Mouse (Mus musculus): ENCODE results near the gene Lif. TPM values are rescaled to one million over a fixed set of nuclear protein-coding genes. Genes with fewer than 3 reads are reported as not detected.

Gene Lif
- polyA plus RNA-seq, 1 experiment: 0.11 TPM

DNA sequence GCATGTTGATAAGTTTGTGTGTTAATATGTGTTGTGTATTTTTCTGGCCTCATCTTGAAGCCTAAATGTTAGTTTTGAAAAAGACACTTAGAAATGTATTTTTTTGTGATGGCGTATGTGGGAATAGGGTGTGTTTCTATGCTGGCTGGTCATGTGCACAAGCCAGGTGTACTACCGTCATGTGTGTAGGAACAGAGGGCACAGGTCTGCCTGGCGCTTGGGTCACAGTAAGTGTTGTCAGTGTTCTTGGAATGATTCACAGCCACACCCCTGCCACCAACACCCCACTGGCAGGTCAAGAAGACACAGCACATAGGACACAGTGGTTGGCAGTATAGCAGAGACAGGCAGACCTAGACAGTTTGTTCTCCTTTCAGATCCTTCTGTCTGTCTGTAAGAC is 8.2 kb upstream of the Lif start:
- no peak for DNase-seq (ENCODE audit: low read depth)
- TF ChIP-seq POLR2A (IDR thresholded peaks at IDR 0.05; ENCODE audit: borderline replicate concordance, extremely low read depth, insufficient read depth, insufficient read length, poor library complexity, severe bottlenecking): no peak
- TF ChIP-seq CTCF (IDR thresholded peaks at IDR 0.05; ENCODE audit: borderline replicate concordance, extremely low read depth, insufficient read depth, insufficient read length): no peak

DNA sequence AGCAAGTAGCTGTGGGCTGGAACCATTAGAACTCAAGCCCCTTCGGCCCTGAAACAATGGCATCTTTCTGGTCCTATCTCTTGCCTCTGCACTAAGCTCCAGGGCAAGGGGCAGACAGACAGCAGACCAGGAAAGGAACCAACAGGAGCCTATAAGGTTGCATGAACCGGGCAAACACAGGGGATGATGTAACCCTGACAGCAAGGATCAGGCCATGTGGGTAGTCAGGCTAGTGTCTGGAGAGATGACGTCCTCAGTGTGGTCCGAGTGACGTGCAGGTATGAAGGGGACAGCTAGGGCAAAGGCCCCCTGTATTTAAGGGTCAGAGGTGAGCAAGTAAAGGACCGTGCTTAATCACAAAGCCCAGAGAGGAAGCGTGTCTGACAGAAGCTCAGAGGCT is 7.1 kb upstream of the Lif start:
- no peak for DNase-seq (ENCODE audit: low read depth)
- TF ChIP-seq CTCF (IDR thresholded peaks at IDR 0.05; ENCODE audit: borderline replicate concordance, extremely low read depth, insufficient read depth, insufficient read length) (no peak), POLR2A (IDR thresholded peaks at IDR 0.05; ENCODE audit: borderline replicate concordance, extremely low read depth, insufficient read depth, insufficient read length, poor library complexity, severe bottlenecking) (no peak)

DNA sequence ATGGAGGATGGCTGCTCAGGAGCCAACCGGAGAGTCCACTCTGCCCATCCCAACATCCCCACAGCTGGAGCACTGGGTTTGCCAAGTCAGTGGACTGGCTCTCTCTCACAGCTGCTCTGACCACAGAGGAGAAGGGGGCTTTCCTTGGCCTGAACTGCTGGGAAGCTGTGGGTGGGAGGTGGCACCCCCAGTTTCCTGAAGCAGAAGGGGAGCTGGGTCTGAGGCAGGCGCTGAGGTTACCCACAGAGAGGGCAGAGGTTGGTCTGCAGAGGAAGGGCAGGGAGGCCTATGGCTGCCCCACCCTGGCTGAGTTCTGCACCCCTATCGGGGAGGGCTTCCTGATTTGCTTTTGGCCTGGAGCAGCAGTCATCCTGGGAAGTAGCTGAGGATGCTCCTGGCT is 6.0 kb upstream of the Lif start:
- no peak for TF ChIP-seq CTCF (IDR thresholded peaks at IDR 0.05; ENCODE audit: borderline replicate concordance, extremely low read depth, insufficient read depth, insufficient read length)
- no peak for TF ChIP-seq POLR2A (IDR thresholded peaks at IDR 0.05; ENCODE audit: borderline replicate concordance, extremely low read depth, insufficient read depth, insufficient read length, poor library complexity, severe bottlenecking)
- DNase-seq (ENCODE audit: low read depth): no peak

DNA sequence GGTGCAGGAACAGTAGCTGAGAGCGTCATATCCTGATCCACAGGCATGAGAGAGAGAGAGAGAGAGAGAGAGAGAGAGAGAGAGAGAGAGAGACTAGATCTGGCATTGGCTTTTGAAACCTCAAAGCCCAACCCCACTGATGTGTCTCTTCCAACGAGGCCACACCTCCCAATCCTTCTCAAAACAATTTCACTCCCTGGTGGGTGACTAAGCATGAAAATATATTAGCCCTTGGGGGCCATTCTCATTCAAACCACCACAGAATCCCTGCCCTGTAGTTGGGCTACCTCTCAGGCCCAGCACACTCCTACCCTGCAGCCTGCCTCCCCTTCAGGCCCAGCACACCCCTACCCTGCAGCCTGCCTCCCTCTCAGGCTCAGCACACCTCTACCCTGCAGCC is 4.5 kb upstream of the Lif start:
- TF ChIP-seq POLR2A (IDR thresholded peaks at IDR 0.05; ENCODE audit: borderline replicate concordance, extremely low read depth, insufficient read depth, insufficient read length, poor library complexity, severe bottlenecking): no peak
- no peak for TF ChIP-seq CTCF (IDR thresholded peaks at IDR 0.05; ENCODE audit: borderline replicate concordance, extremely low read depth, insufficient read depth, insufficient read length)
- no peak for DNase-seq (ENCODE audit: low read depth)

DNA sequence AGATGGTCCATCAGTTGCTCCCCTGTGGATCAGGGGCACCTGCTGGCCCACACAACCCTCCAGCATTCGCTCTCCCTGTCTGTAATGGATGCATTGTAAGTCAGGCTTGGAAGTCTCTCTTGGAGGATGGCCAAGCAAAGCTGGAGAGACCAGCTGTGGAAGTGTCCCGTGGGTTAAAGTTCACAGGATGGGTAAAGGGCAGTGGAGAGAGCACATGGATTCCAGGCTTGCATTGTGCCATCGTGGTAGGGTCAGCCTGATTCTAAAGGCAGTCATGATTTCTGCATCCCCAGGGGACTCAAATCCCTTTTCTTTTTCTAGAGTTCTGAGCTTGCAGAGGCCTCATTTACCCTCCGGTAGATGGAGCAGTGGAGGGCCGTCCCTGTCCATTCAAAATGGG is 399 bp downstream of the Lif start:
- DNase-seq (ENCODE audit: low read depth): no peak
- no peak for TF ChIP-seq POLR2A (IDR thresholded peaks at IDR 0.05; ENCODE audit: borderline replicate concordance, extremely low read depth, insufficient read depth, insufficient read length, poor library complexity, severe bottlenecking)

DNA sequence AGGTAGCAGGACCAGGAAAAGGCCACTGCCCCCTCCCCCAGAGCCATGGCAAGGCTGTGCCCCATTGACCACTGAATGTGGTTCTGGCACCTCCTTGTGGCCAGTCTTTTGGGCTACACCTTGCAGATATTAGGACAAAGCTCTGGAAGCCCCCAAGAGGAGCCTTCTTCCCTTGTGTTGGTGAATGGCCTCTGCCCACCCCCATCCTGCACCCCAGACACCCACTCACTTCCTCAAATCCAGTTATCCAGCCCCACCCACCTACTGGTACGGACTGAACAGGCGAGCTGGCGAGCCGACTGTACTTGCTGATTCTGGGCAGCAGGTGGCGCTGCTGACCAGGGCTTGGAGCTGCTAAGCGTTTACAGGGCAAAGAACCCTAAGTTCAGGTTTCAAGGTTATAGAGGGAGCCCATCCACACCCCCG is 1.3 kb downstream of the Lif start:
- TF ChIP-seq POLR2A (IDR thresholded peaks at IDR 0.05; ENCODE audit: borderline replicate concordance, extremely low read depth, insufficient read depth, insufficient read length, poor library complexity, severe bottlenecking): no peak
- TF ChIP-seq CTCF (IDR thresholded peaks at IDR 0.05; ENCODE audit: borderline replicate concordance, extremely low read depth, insufficient read depth, insufficient read length): peak; percentile 95
- DNase-seq (ENCODE audit: low read depth): peak; percentile 84

DNA sequence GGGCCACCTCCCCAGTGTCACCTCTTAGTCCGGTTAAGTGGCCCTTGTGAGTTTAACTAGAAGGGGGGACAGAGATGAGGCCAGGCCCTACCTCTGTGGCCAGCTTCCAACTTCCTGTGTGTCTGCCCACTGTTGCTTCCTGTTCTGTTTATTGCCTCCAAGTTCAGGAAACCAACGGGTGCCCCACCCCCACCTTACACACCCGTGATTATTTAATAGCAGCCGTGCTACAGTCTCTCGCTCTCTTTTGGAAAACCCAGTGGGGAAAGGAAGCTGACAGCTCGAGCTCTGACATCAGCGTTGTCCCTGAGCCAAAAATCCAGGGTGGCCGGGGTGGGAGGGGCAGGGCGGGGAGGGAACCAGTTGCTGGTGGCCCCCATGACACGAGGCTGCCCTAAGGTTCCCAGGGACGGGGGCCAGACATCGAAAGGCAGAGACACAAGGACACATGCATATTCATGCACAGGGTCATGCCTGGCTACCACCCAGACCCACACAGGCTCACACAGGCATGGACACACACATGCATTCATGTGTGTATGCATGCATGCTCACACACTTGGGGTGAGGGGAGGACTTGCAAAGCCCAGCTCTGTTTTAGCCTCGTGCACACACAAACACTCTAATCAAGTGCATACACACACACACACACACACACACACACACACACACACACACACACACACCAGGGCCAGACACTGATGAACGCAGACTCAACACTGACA is 3.3 kb downstream of the Lif start:
- DNase-seq (ENCODE audit: low read depth): peak; percentile 67
- no peak for TF ChIP-seq CTCF (IDR thresholded peaks at IDR 0.05; ENCODE audit: borderline replicate concordance, extremely low read depth, insufficient read depth, insufficient read length)
- TF ChIP-seq POLR2A (IDR thresholded peaks at IDR 0.05; ENCODE audit: borderline replicate concordance, extremely low read depth, insufficient read depth, insufficient read length, poor library complexity, severe bottlenecking): no peak

DNA sequence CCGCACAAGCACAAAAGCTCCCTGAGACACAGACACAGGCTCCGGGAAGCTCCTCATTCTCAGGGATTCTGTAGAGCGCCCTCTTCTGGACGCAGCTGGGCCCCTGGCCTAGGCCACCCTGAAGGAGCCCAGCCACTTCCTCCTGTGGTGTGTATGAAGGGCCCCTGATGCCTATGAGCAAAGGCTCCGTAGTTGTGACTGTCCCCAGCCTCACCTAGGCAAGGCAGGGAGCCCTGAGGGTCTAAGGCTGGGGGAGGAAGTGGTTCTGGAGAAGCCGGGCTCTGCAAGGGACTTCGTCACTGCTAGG is 3.8 kb downstream of the Lif start:
- DNase-seq (ENCODE audit: low read depth): peak; percentile 56
- no peak for TF ChIP-seq POLR2A (IDR thresholded peaks at IDR 0.05; ENCODE audit: borderline replicate concordance, extremely low read depth, insufficient read depth, insufficient read length, poor library complexity, severe bottlenecking)
- TF ChIP-seq CTCF (IDR thresholded peaks at IDR 0.05; ENCODE audit: borderline replicate concordance, extremely low read depth, insufficient read depth, insufficient read length): peak; percentile 59

DNA sequence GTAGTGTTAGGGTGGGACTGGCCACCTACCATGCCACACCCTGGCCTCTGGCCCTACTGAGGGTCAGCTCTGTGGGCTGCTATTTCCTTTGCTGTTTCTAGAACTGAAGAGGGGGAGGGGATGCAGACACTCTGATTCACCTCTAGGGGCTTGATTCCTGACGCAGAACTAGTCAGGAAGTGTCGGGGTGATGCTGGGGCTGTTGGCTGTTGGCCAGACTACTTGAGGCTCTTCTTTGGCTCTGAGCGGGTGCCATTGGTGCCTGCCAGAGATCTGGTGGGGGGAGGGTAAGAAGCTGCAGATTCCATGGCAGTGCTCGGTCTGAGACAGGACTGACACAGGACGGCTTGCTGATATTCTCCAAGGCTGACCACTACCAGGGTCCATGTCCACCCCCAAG is 4.6 kb downstream of the Lif start:
- TF ChIP-seq POLR2A (IDR thresholded peaks at IDR 0.05; ENCODE audit: borderline replicate concordance, extremely low read depth, insufficient read depth, insufficient read length, poor library complexity, severe bottlenecking) (no peak), CTCF (IDR thresholded peaks at IDR 0.05; ENCODE audit: borderline replicate concordance, extremely low read depth, insufficient read depth, insufficient read length) (peak; percentile 38; the same call in 1 of the 2 replicates)
- DNase-seq (ENCODE audit: low read depth): peak; percentile 88

DNA sequence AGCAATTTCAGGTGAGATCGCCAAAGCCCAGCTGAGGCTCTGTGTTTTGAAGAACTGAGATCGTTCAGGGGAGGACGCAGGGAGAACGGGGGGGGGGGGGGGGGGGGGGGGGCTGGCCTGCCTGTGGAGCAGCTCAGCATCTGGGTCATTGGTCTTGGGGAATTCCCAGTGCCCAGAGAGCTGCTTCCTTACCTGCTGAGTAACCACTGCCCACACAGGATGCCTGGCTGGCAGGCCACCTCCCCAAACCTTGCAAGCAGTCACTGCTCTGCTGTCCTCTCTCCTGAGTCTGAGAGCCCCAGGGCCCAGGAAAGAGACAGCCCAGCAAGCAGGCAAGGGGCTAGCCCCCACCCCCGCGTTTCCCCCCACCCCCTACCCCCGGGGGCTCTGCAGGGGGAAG is 5.5 kb downstream of the Lif start:
- no peak for TF ChIP-seq POLR2A (IDR thresholded peaks at IDR 0.05; ENCODE audit: borderline replicate concordance, extremely low read depth, insufficient read depth, insufficient read length, poor library complexity, severe bottlenecking)
- no peak for TF ChIP-seq CTCF (IDR thresholded peaks at IDR 0.05; ENCODE audit: borderline replicate concordance, extremely low read depth, insufficient read depth, insufficient read length)
- DNase-seq (ENCODE audit: low read depth): no peak

DNA sequence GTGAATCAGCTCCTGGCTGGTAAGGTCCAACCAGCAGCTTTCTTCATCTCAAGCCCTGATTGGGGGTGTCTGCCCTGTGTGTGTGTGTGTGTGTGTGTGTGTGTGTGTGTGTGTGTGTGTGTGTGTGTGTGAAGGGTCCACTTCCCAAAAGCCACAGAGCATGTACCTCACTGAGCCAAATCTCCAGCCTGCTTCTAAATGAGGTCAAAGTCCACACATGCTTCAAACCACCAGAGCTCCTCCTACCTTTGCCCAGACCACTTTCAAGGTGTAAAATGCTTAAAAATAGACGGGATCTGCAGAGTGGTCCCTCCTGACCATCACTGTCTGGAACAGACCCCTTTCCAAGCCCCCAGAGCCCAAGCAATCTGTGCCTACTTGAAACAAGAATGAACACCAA is 5.9 kb downstream of the Lif start:
- TF ChIP-seq POLR2A (IDR thresholded peaks at IDR 0.05; ENCODE audit: borderline replicate concordance, extremely low read depth, insufficient read depth, insufficient read length, poor library complexity, severe bottlenecking) (no peak), CTCF (IDR thresholded peaks at IDR 0.05; ENCODE audit: borderline replicate concordance, extremely low read depth, insufficient read depth, insufficient read length) (no peak)
- DNase-seq (ENCODE audit: low read depth): no peak

DNA sequence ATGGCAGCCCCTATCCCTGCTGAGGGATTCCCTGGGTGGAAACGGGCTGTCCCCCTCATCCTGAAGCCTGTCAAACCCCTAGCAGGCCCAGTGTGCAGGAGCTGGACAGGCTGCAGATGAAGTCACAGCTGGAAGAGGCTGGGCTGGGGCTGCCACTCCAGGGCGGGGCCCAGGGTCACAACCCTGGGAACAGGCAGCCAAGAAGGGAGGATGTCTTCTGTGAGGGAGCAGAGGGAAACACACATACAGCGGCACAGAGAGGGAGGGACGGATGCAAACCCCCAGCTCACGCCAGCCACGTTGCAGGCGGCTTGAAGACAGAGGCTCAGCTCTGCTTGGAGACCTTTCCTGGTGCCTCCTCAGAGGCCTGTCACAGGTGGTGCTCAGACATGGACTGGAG is 6.7 kb downstream of the Lif start:
- no peak for DNase-seq (ENCODE audit: low read depth)
- TF ChIP-seq POLR2A (IDR thresholded peaks at IDR 0.05; ENCODE audit: borderline replicate concordance, extremely low read depth, insufficient read depth, insufficient read length, poor library complexity, severe bottlenecking): no peak
- TF ChIP-seq CTCF (IDR thresholded peaks at IDR 0.05; ENCODE audit: borderline replicate concordance, extremely low read depth, insufficient read depth, insufficient read length): no peak

Measured in brain, embryonic 14.5 days (tissue).